Mouse (Mus musculus) lung, postnatal 25 days (tissue): ENCODE results near the gene Nfu1.
"Not testable (repeated sequence)": the region's sequence is repeated elsewhere in the genome, so short reads cannot be mapped to it uniquely, and the experiment has no call there.

Experiments used
- DNase-seq: peaks from one replicate; pipeline ENCODE4 v3.0.0; 2022; ENCODE audit warnings: low spot score

Nfu1 gene

DNA sequence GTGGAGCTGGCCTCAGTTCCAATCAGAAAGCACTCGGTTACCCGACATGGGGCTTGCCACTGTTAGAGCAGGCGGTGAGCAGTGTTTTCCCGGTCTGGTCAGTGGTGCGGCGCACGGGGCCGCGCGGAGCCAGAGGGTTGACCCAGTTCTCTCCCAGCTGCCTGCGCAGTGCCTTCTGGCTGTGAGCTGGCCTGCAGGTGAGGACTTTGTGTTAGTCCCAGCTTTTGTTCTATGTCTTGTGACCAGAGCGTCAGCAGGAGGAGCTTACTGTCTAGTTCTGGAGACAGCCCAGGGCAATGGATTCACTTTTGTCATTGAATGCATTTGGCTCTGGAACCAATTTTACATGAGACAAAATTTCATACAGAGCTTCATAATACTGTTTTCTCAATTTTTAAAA lies 12.8 kb downstream of the Nfu1 start:
- no peak for DNase-seq

DNA sequence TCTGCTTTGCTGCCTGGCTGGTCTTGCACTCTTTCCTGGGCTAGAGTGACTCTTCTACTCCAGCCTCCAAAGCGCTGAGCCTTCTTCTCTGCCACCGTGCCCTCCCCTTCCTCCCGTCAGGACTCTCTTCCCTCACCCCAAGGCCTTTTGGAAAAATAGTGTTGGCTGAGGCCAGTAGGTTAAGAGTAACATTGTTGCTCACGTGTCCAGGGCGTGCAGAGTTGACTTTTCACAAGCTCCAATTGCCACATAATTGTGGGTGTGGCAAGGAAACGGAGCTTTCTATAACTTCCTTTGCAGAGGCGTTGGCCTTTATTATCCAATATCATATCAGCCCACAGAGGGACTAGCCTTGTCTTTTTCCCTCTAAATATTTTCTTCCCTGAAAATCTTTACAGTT lies 17.9 kb downstream of the Nfu1 start:
- DNase-seq = peak; percentile 74

DNA sequence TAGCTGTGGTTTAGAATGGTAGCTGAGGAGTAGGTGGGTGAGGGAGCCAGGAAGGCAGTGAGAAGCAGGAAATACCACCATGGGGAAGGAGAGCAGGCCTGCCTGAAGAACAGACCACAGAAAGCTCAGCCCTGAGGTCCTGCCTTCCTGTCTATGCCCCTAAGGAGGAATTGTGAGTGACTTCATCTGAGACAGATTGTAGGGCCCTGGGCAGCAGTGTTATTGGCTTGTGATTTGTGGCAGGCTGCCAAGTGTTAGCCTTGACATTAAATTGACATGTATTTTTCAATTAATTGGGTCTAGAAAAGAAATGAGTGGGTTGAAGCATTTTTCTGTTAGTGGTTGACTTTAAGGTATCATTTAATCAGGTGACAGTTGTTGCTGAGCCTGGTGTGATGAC lies 19.8 kb downstream of the Nfu1 start:
- no peak for DNase-seq

DNA sequence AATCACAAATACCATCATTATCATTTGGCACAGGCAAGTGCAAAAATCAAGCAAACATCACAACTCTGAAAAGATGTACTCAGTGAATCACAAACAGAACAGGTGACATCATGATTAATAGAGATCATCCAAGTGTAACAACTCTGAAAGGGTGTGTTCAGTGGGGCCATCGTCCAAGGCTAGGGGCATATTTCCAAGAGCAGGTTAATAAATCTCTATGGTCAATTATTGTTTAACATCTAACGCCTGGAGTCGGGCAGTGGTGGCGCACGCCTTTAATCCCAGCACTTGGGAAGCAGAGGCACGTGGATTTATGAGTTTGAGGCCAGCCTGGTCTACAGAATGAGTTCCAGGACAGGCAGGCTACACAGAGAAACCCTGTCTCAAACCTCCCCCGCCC lies 22.3 kb downstream of the Nfu1 start:
- DNase-seq = not testable (repeated sequence)

DNA sequence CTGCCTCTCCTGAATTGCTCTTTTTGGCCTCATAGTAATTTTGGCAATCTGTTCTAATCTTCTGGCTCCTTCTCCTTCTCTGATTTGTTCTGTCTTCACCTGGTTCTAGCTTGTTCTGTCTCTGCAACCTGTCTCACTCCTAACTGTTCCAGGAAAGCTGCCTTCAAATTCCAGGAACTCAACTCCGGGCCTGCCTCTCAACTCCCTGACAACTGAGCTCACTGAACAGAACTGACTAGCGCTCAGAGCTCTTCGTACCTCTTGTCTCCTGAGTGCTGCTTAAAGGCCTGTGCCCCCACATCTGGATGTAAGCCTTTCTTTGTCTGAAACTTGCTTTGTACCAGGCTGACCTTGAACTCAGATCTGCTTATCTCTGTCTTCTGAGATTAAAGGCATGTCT lies 23.4 kb downstream of the Nfu1 start:
- no peak for DNase-seq

DNA sequence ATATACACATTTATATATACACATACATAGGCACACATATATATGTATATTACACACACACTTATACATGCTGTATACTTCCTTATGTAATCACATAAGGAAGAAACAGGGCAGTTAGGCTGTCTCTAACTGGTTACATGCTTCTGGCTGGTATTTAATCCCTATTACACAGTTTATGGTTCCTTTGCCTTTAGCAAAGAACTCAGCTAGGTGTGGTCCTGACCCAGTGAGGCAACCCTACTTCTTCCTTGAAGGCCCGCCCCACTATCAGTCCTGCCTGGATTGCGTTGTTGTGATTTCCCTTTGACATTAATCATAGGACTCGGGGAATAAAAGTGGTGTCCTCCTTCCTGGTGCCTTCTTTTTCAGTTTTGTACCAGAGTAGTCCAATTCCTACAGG lies 25.4 kb downstream of the Nfu1 start:
- DNase-seq = no peak

DNA sequence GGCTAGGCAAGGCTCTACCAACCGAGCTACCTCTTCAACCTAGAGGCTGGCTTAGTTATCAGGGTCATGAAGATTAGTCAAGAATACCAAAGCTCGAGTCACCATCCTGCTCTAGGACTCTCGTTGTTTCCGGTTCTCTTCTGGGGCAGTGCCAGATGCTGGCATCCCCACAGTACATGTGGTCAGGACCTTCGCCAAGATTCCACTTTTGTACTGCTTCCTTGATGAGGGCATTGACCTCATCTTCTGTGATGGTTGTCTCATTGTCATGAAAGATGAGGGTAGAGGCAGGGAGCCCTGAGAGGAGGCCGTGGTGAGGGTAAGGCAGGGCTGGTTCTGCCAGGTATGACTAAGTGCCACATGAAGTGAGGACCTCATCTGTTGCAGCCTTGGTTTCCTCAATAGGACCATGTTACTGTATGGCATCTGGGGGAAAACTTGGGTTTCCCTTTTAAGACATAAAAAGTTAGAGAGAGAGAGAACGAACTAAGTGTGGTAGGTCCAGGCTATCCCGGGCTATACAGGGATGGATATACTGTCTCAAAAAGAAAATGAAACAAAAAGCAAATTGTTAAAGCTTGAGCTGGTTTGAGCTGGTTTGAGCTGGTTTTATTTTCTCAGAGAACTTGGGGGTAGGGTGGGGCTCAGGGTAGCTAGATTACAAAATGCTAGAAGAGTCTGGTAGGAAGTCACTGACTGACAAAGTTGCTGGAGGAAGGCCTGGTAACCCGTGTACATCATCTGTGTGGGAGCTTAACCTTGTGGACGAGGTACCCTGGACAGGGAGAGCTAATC lies 29.0 kb downstream of the Nfu1 start:
- no peak for DNase-seq

DNA sequence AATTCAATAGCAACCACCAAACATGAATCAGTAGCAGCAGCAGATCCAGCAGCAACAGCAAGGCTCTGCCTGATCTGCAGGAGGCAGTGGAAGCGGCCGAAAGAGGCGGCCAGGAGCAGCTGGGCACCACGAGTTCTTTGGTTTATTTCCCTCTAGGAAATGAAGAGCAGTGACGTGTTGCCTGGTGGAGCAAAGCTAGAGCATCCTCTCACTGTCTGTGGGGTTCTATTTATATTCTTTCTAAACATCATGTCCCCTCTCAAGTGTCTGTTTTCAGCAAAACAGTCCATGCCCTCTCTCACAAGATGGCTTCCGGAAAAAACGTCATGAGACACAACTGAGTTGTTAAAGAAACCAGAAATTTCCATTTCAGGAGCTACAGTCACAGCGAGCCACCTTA lies 30.1 kb downstream of the Nfu1 start:
- DNase-seq = no peak

DNA sequence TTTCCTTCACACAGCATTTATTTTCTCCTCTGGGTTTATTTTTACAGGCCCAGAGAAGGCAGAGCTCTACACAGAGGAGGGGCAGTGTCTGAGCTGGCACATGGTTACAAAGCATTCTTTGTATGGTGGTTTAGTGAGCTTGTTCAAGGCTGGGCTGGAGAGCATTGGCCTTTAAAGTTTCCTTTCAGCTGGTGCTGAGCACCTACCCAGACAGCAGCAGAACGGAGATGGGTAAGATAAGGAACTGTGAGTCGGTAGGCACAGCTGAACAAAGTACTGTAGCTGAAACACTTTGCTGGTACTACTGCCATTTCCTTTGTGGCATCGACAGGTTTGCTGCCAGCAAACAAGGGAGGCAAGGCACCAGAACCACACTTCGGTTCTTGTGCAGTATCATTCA lies 31.9 kb downstream of the Nfu1 start:
- DNase-seq = no peak

DNA sequence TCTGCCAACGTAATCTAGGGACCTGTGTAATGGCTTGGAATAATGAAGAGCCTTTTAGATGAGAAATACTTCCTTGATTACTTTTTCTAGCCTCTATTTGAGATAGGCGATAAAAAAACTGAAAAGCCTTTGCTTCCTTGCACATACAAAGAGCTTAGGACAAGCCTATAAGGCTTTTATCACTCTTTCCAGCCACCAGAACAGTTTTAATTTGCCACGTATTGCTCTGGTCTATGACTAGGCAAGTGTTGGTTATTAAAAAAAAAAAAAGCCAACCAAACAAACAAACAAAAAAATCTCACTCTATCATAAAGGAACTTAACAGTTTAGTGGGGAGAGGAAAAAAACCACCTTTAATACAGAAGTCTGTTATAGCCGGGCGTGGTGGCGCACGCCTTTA lies 32.4 kb downstream of the Nfu1 start:
- DNase-seq = no peak

DNA sequence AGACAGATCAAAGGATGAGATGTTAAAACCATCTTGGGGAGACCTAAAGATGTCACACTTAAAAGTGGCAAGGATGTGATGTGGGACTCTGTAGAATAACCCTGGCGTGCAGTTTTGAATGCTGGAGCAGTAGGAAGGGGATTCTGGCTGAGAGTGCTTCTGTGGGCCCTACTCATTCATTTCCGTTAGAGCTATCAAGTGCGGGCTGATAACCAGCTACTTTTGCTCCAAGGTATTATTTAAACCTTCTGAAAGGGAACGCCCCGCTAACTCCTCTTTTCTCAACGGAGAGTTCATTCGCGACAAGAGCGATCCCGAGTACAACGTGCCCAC lies 32.9 kb downstream of the Nfu1 start:
- DNase-seq = no peak

DNA sequence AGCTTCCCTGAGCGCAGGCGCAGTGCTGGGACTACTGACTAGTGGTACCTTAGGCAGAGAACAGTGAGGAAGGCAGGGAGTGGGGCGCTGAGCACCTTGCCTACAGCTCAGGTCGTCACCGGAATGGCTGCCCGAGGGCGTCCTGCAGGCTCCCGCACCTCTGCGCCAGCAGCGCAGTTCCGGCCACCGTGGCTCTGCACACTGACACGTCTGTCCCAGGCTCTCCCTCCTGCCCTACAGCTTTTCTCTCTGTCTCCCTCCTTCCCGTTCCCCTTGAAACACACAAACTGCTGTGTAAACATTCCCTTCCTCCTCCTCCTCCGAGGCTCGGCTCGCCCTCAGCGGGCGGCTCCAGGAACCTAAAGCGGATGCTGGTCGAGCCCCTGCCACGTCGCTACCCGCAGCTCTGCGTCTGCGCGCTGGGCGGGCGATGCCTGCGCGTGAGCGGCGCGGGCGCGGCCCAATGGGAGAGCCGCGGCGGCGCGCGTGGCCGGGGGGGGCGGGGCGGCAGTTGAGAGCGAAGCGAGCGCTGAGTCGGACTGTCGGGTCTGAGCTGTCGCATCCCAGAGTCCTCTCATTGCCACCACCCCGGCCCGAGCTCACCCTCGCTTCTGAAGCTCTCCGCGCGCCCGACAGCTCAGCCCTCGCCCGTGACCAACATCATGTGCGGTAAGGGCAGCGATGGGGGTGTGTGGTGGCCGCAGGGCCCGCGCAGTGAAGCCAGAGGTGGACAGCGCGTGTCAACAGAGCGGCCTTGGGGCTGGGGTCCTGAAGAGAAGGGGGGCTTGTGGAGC lies 33.5 kb downstream of the Nfu1 start, which contains the start of gene Gfpt1:
Gene Gfpt1 (plus strand): TSS at position 510 of the 794 bp plus-strand sequence.
- DNase-seq = peak; percentile 96

DNA sequence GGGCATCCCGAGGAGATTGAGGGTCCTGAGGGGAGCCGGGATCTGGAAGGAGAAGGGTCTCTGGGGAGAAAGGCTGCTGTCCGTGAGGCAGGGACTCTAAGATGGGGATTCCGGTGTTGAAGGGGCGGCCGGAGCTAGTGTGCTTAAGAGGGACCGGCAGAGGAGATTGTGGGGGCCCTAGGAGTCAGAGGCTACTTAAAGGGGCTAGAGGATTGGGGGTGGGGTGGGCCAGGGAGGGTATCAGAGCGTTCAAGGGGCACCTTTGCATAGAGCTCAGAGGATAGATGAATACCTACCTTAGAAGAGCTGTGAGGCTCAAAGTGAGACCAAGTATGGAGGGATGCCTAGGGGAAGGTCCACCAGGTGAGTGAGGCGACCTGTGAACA lies 34.1 kb downstream of the Nfu1 start:
- no peak for DNase-seq

DNA sequence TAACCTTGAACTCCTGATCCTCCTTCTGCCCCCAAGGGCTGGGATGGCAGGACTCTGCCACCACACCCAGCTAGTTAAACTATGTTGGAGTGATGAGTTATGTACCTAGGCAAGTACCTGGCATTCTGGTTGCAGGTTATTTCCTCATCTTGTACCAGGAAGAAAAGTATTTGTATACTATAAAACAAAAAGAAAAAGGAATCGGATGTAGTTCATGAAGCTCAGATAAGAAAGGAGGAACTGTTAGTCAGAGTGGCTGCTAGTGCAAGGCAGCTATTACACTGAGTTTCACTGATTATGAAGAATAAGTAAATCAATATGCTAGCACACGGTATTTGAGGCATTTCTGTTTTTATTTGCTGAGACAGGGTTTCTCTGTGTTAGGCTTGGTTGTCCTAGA lies 35.9 kb downstream of the Nfu1 start:
- no peak for DNase-seq

DNA sequence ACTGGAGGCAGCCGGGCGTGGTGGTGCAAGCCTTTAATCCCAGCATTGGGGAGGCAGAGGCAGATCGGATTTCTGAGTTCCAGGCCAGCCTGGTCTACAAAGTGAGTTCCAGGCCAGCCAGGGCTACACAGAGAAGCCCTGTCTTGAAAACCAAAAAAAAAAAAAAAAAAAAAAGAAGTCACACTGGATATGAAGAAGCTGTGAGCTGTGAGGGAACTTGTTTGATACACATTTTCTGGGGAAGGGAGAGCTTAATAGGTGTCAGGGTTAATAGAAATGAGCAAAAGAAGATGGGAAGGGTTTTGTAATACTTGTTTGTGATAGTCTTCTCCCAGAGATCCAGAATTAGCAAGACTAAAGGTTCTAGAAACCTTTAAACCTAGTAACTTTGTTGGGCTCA lies 36.5 kb downstream of the Nfu1 start:
- no peak for DNase-seq

DNA sequence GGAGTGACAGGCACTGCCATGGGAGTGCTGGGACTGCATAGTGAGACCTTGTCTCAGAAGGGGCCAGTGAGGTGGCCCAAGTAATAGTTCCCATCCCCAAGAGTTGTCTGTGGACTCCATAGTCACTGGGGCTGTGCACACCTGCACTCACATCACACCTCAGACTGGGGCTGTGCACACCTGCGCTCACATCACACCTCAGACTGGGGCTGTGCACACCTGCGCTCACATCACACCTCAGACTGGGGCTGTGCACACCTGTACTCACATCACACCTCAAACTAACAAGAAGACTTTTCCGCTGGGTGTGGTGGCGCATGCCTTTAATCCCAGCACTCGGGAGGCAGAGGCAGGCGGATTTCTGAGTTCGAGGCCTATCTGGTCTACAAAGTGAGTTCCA lies 39.7 kb downstream of the Nfu1 start:
- not testable (repeated sequence) for DNase-seq

DNA sequence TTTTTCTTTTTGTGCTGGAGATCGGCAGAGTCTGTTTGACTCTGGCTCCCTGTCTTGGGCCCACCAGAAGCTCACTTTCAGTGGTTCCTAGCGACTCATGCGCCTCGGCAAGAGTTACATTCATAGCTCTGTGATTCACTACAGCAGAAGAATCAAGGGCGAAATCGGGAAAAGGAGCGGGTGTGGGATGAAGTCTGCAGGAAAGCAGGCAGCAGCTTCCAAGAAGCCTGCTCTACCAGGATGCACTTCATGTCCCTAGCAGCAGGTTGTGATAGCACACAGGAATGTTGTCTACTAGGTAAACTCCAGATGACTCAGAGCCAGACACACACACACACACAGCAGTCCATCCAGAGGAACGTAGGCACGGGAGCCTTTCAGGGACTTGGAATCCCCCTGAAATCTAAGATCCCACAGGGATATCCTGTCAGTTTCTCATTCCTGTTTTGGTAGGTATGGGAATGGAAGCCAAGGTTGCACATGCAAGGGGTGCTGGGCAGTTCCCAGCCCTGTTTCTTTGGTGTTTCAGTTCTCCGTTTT lies 42.9 kb downstream of the Nfu1 start:
- DNase-seq = no peak

DNA sequence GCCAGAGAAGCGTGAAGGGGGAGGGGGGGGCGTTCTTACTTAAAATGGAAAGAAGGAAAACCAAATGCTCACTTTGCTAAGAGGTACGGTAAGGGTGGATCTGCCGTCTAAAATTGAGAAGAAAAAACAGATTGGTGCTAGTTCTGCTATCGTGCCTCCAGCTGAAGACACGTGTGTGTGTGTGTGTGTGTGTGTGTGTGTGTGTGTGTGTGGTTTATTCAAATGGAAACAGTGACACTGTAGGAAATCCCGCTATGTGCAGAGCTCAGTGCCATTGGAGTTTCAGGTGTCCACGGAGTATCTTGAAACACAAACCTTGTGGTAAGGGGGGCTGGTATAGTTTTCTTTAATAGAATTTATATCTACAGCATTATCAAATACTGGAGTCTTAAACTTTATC lies 45.2 kb downstream of the Nfu1 start:
- no peak for DNase-seq

DNA sequence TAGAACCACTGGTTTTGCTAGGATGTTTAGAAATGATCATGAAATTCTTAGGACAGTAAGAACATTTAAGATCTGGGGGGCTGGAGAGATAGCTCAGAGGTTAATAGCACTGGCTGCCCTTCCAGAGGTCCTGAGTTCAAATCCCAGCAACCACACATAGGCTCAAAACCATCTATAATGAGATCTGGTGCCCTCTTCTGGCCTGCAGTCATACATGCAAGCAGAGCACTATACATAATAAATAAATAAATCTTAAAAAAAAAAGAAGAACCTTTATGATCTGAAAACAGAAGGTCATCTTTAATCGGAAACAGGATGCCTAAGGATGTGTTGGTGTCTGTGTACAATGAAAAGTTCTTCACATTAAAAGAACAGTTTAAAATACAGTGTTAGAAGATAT lies 50.7 kb downstream of the Nfu1 start:
- no peak for DNase-seq

DNA sequence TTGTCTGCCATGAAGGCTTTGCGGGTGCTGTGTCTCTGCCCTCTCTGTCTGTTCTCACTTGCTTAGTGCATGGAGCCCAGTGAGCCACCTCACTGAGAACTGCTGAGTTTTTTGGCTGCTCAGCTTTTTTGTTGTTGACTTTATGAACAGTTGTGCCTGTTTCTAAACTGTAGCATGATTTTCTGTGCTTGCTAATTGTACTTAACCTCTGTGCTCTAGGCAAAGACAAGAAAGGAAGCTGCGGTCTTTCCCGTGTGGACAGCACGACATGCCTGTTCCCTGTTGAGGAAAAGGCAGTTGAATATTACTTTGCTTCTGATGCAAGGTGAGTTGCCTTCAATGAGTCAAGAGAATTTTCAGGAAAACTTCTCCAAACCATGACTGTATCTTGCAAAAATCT lies 54.5 kb downstream of the Nfu1 start:
- DNase-seq = no peak

DNA sequence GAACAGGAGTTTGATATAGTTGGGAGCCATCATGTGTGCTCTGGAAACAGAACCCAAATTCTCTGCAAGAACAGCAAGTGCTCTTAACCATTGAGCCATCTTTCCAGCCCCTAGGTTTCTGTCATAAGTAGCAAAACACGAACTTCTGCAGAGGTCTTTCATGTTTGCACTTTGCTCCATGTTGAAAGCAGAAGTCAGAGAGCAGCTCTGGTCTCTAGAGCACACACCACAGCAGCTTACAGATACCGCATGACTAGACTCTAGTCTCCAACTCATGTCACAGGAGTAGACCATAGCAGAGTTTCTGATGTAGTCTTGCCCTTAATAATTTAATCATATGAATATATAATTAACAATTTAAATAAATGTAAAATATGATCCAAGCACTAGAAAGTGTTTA lies 59.2 kb downstream of the Nfu1 start:
- no peak for DNase-seq

DNA sequence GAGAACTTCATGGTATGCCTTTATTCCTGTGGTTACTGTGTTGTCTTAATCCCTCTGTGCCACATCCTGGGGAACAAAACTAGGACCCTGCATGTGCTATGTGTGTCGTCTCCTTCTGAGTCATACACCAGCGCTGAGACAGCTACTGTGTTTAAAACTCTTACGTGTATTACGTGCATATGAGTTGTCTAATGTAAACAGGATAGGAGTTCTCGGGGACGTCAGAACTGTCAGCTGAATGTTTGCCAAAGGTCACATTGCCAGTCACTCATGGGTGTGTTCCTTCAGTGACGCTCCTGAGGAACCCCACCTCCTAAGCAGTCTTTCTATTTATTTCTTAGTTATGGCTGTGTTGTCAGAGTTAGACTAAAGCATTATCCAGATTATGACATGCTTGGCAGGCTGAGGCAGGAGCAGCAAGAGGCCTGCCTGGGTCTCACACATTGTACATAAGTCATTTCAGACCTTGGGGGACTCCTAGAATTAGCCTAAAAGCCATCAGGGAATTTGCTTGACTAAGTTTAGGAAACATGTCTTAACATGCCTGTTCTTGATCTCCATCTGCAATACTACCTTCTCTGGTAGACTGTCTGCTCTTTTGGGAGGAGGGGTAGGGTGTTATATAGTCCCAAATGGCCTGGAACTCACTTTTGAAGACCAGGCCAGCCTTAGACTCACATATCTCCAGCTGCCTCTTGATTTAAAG lies 60.3 kb downstream of the Nfu1 start:
- DNase-seq = peak; percentile 47

DNA sequence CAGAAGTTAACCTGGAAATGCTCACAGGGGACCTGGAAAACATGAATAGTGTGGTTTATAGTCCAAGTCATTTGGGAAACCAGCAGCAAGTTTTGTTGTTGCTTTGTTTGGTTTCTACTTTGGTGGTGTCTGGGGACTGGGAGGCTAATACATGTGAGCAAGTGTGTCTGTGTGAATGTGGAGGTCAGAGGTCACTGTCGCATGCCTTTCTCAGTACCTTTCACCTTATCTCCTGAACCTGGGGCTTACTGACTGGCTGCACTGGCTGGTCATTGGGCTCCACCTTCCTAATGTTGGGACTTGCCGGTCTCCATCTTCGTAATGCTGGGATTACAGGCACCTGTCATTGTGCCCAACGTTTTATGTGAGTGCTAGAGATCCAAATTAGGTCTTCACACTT lies 61.6 kb downstream of the Nfu1 start:
- DNase-seq = no peak
